Mouse (Mus musculus) neural tube, embryonic 14.5 days (tissue): ENCODE measurements around the gene Bcas3. TPM values are rescaled to one million over a fixed set of nuclear protein-coding genes. Genes with fewer than 3 reads are reported as not detected.

Source experiments
- ATAC-seq: fragments of 200-750 bp; cut with Nextera tagmentation; 2 replicates; pipeline ENCODE4 v1.8.0; 2017; ENCODE audit warnings: low read depth, mild to moderate bottlenecking, moderate TSS enrichment, moderate library complexity
- H3K27ac ChIP-seq: fragments of 300-500 bp; sonication (generic); 2 replicates; pipeline ENCODE4 v1.5.1; 2014; ENCODE audit warnings: low read depth, mild to moderate bottlenecking, control low read depth, low read length, moderate library complexity, mixed read lengths
- H3K27me3 ChIP-seq: fragments of 300-500 bp; sonication (generic); 2 replicates; pipeline ENCODE4 v1.6.1; 2014; ENCODE audit warnings: low read length; ENCODE audit not compliant: control insufficient read depth, insufficient read depth
- H3K36me3 ChIP-seq: fragments of 300-500 bp; sonication (generic); 2 replicates; pipeline ENCODE4 v1.6.1; 2014; ENCODE audit warnings: low read length, mixed read lengths; ENCODE audit not compliant: control insufficient read depth, insufficient read depth
- H3K4me1 ChIP-seq: fragments of 300-500 bp; sonication (generic); 2 replicates; pipeline ENCODE4 v1.6.1; 2014; ENCODE audit warnings: low read length; ENCODE audit not compliant: control insufficient read depth, insufficient read depth
- H3K4me2 ChIP-seq: fragments of 300-500 bp; sonication (generic); 2 replicates; pipeline ENCODE4 v1.6.1; 2014; ENCODE audit warnings: mild to moderate bottlenecking, low read depth, low read length, control low read depth
- H3K4me3 ChIP-seq: fragments of 300-500 bp; sonication (generic); 2 replicates; pipeline ENCODE4 v1.5.1; 2014; ENCODE audit warnings: low read depth, low read length, control low read depth, mixed read lengths
- H3K9ac ChIP-seq: fragments of 300-500 bp; sonication (generic); replicated peaks from 2 replicates; pipeline ENCODE4 v1.6.1; 2014; ENCODE audit warnings: low read depth, mild to moderate bottlenecking, control low read depth, low read length, mixed read lengths
- H3K9me3 ChIP-seq: fragments of 300-500 bp; sonication (generic); 2 replicates; pipeline ENCODE4 v1.6.1; 2016; ENCODE audit warnings: low read length; ENCODE audit not compliant: control insufficient read depth
- WGBS: fragments of 180-500 bp; shearing (Covaris S2); extraction: QIAGEN DNeasy Blood & Tissue Kit; methylation state at CpG from one replicate; pipeline ENCODE4 v1.1.7; 2014; 5-methylcytosine and 5-hydroxymethylcytosine counted together
- polyA plus RNA-seq: library from polyadenylated mRNA; unstranded; fragments of >200 nt; fragmentation: Nextera tagmentation; extraction: Ambion mirVana; gene quantifications from 2 replicates; pipeline ENCODE4 v1.2.1, GENCODE M21; 2014

The Bcas3 gene
- polyA plus RNA-seq, 1 experiment from 2014 or later = 30.9 TPM

- WGBS = 27% methylated on average over 6 of the region's 6 CpGs
- no peak overlapping the region for H3K9ac ChIP-seq
- 0 out of 2 replicates have a peak, but pooled peaks cover 2% of the 10 kb centered on the region for H3K4me1 ChIP-seq
- no peak for ATAC-seq
- no peaks in the 10 kb centered on the region for H3K9me3 ChIP-seq
- no peak overlapping the region for H3K27ac ChIP-seq
- H3K27me3 ChIP-seq = peaks cover 5% of the 10 kb centered on the region
- no peaks in the 10 kb centered on the region for H3K36me3 ChIP-seq
- no peak overlapping the region for H3K4me3 ChIP-seq
- no peak overlapping the region for H3K4me2 ChIP-seq
Observed at GRCm38 (mm10) chr11:85766811-85767210, 413.8 kb downstream of the Bcas3 start.

DNA sequence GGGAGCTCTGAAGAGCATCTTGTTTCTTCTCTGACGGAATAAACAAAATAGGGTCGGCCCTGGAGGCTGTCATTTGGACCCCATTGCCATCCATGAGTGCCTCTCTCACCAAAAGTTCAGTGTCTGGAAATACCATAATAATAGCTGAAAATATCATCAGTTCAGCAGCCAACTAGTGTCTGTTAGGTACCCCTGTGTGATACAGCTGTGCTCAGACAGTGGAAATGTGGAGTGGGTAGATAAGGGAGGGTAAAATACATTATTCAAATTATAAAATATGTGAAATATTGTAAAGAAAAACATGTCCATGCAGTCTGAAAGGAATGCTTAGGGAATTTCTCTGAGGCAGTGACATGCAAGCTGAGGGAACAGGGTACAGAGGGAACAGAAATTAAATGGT, 416.8 kb downstream of the Bcas3 start:
- Histone ChIP-seq H3K4me3 (no peak overlapping the region), H3K36me3 (no peaks in the 10 kb centered on the region), H3K4me2 (no peak overlapping the region), H3K4me1 (0 out of 2 replicates have a peak, but pooled peaks cover 2% of the 10 kb centered on the region), H3K9me3 (no peaks in the 10 kb centered on the region), H3K27me3 (peaks cover 2% of the 10 kb centered on the region), H3K9ac (no peak overlapping the region), H3K27ac (no peak overlapping the region)
- WGBS = 69% methylated on average over 2 of the region's 2 CpGs
- no peak for ATAC-seq

GRCm38 (mm10) chr11:85773391-85773790, 420.4 kb downstream of the Bcas3 start:
- no peak overlapping the region for H3K4me2 ChIP-seq
- WGBS = 69% methylated on average over 4 of the region's 4 CpGs
- H3K27ac ChIP-seq = no peak overlapping the region
- H3K27me3 ChIP-seq = peaks cover 2% of the 10 kb centered on the region; the same call in 1 of the 2 replicates
- H3K4me3 ChIP-seq = no peak overlapping the region
- H3K9me3 ChIP-seq = no peaks in the 10 kb centered on the region
- no peak overlapping the region for H3K9ac ChIP-seq
- no peak for ATAC-seq
- H3K36me3 ChIP-seq = no peaks in the 10 kb centered on the region
- no peaks in the 10 kb centered on the region for H3K4me1 ChIP-seq

- ATAC-seq = no peak
- H3K4me2 ChIP-seq = no peak overlapping the region
Observed at GRCm38 (mm10) chr11:85774707-85775106, 421.7 kb downstream of the Bcas3 start.

GRCm38 (mm10) chr11:85775492-85775891, 422.5 kb downstream of the Bcas3 start:
- no peak overlapping the region for H3K27ac ChIP-seq
- no peak overlapping the region for H3K4me3 ChIP-seq
- WGBS = 43% methylated on average over 7 of the region's 7 CpGs
- no peak for ATAC-seq
- no peaks in the 10 kb centered on the region for H3K4me1 ChIP-seq
- no peaks in the 10 kb centered on the region; the same call in 1 of the 2 replicates for H3K27me3 ChIP-seq
- H3K4me2 ChIP-seq = no peak overlapping the region
- H3K9me3 ChIP-seq = no peaks in the 10 kb centered on the region
- no peaks in the 10 kb centered on the region for H3K36me3 ChIP-seq
- H3K9ac ChIP-seq = no peak overlapping the region

More at GRCm38 (mm10) chr11:85774707-85775106, 421.7 kb downstream of the Bcas3 start:
- H3K9me3 ChIP-seq = no peaks in the 10 kb centered on the region
- no peak overlapping the region for H3K9ac ChIP-seq
- H3K4me3 ChIP-seq = no peak overlapping the region
- no peaks in the 10 kb centered on the region; the same call in 1 of the 2 replicates for H3K27me3 ChIP-seq
- WGBS = 67% methylated on average over 6 of the region's 6 CpGs
- no peaks in the 10 kb centered on the region for H3K36me3 ChIP-seq
- H3K4me1 ChIP-seq = no peaks in the 10 kb centered on the region
- H3K27ac ChIP-seq = no peak overlapping the region

- no peak overlapping the region for H3K4me3 ChIP-seq
- no peak overlapping the region for H3K27ac ChIP-seq
- H3K4me1 ChIP-seq = no peaks in the 10 kb centered on the region
- no peak for ATAC-seq
- H3K36me3 ChIP-seq = no peaks in the 10 kb centered on the region
- 63% methylated on average over 7 of the region's 7 CpGs for WGBS
- no peaks in the 10 kb centered on the region; the same call in 1 of the 2 replicates for H3K27me3 ChIP-seq
- no peaks in the 10 kb centered on the region for H3K9me3 ChIP-seq
- H3K4me2 ChIP-seq = no peak overlapping the region
- H3K9ac ChIP-seq = no peak overlapping the region
Observed at GRCm38 (mm10) chr11:85776861-85777360, 423.9 kb downstream of the Bcas3 start.

DNA sequence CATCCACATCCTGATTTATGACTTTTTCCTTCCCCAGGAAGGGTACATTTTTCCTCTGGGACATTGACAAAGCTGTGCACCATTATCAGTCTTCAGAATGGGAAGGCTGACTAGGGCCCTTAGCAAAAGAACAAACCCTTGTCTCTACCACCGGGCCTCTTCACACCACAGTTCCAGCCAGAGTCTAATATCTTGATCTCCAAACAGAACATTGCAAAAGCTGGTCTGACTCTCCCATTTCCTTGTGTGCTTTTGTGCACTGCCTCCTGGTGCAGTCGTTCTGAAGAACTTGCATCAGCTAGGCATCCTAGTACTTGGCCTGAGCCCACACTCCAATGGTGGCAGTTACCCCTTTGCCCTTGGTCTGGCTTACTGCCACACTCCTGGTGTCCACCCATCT, 425.0 kb downstream of the Bcas3 start:
- Histone ChIP-seq H3K36me3 (no peaks in the 10 kb centered on the region), H3K27ac (no peak overlapping the region), H3K27me3 (no peaks in the 10 kb centered on the region), H3K9ac (no peak overlapping the region), H3K4me1 (no peaks in the 10 kb centered on the region), H3K4me3 (no peak overlapping the region), H3K4me2 (no peak overlapping the region), H3K9me3 (no peaks in the 10 kb centered on the region)
- 78% methylated on average over 2 of the region's 2 CpGs for WGBS
- ATAC-seq = no peak

DNA sequence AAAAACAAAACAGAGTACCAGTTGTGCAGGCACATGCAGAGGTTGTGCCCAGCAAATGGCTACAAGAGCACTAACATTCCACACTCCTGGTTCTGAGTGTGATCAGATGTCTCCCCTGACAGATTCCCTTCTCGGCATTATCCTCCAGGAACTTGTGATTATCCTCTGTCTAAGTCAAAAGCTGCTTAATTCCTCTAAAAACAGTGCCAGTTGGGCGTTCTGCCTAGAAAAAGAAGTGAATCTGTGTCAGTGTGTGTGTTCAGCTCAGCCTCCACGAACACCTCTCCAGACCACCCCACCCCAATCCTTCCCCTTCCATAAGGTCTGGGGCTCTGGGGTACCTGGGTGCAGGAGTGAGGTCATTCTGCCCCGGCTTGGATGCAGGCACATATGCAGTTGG, 427.3 kb downstream of the Bcas3 start:
- no peak for ATAC-seq
- H3K4me1 ChIP-seq = no peaks in the 10 kb centered on the region
- no peak overlapping the region for H3K9ac ChIP-seq
- H3K36me3 ChIP-seq = no peaks in the 10 kb centered on the region
- no peaks in the 10 kb centered on the region for H3K27me3 ChIP-seq
- WGBS = 84% methylated on average over 4 of the region's 4 CpGs
- H3K27ac ChIP-seq = no peak overlapping the region
- no peaks in the 10 kb centered on the region for H3K9me3 ChIP-seq
- no peak overlapping the region for H3K4me2 ChIP-seq
- no peak overlapping the region for H3K4me3 ChIP-seq

DNA sequence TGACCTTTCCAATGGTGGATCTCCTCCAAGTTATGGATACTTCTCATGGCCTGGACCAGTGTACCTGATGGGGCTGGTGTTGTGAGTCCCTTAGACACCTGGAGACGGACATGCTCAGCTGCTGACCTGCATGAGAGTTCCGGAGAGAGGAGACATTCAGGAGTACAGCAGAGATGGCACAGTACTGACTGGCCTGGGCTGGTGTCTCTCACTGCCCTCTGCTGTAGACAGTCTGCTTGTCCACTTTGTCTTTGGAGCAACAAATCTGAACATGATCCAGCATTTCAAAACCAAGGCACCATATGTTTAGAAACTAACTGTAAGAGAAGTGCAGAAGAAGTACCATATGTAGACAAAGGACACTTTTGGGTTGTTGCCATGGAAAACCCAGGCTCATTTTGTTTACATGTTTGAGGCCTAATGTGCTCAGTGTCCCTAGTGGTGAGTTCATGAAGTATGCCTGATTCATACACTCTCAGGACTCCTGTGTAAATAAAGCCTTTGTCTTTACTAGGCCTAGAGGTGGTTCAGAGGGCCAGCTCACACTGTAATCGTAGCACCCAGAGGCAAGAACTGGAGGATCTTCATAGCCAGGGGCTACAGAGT, 433.2 kb downstream of the Bcas3 start:
- H3K27ac ChIP-seq = no peak overlapping the region
- H3K36me3 ChIP-seq = no peaks in the 10 kb centered on the region
- H3K4me2 ChIP-seq = no peak overlapping the region
- no peak for ATAC-seq
- no peak overlapping the region for H3K4me3 ChIP-seq
- no peaks in the 10 kb centered on the region for H3K4me1 ChIP-seq
- no peaks in the 10 kb centered on the region for H3K27me3 ChIP-seq
- no peak overlapping the region for H3K9ac ChIP-seq
- no peaks in the 10 kb centered on the region for H3K9me3 ChIP-seq
- 71% methylated on average over 3 of the region's 3 CpGs for WGBS
